In genomic region chr2:109334237-109334636, GRCm38 (mm10) we compare ENCODE assay signal across 23 mouse cellular contexts. TPM values are rescaled to one million over a fixed set of nuclear protein-coding genes. Genes with fewer than 3 reads are reported as not detected.
DNase-seq lines count a peak whose midpoint lies in the region; ATAC-seq and TF ChIP-seq lines count a peak whose summit lies in the region.
"Had no signal": no experiment of that assay in that cellular context is flagged by ENCODE, and none has a peak within 500 bp of the region (broad histone marks: within the 10 kb centered on the region; RNA-seq: fewer than 3 reads in every experiment).

No protein-coding gene starts in this region.

- no peaks in the 10 kb centered on the region for H3K9me3 ChIP-seq in CH12.LX (replicated peaks; ENCODE audit: low read length)
- H3K9me3 ChIP-seq: embryonic facial prominence, embryonic 10.5 days; embryonic facial prominence, embryonic 12.5 days; forebrain, embryonic 13.5 days; forebrain, embryonic 15.5 days; G1E had no signal

- H3K27ac ChIP-seq in CH12.LX (ENCODE audit: insufficient read depth, low read depth), result no peak overlapping the region
- H3K27ac ChIP-seq: embryonic facial prominence, embryonic 10.5 days; embryonic facial prominence, embryonic 12.5 days; forebrain, embryonic 13.5 days; forebrain, embryonic 15.5 days had no signal

- H3K27me3 ChIP-seq in CH12.LX (replicated peaks), result no peaks in the 10 kb centered on the region
- no peaks in the 10 kb centered on the region for H3K27me3 ChIP-seq in splenic B cell, adult 2 months (ENCODE audit: control insufficient read depth, insufficient read depth, low read length, poor library complexity, severe bottlenecking)
- H3K27me3 ChIP-seq: embryonic facial prominence, embryonic 12.5 days; forebrain, embryonic 13.5 days; forebrain, embryonic 15.5 days; Patski had no signal

- no peak for TF ChIP-seq RAD21 in CH12.LX (IDR thresholded peaks at IDR 0.05; ENCODE audit: low read depth, low read length)

- H3K4me2 ChIP-seq in CH12.LX (ENCODE audit: insufficient read depth, low read depth, poor library complexity, severe bottlenecking), result no peak overlapping the region
- H3K4me2 ChIP-seq: embryonic facial prominence, embryonic 12.5 days; forebrain, embryonic 13.5 days; forebrain, embryonic 15.5 days had no signal

- no peak overlapping the region for H3K4me3 ChIP-seq in CH12.LX (replicated peaks in 1 of 3; ENCODE audit: low read depth in 2 of 3, low read length in 2 of 3, poor library complexity in 1 of 3)
- H3K4me3 ChIP-seq: embryonic facial prominence, embryonic 10.5 days; embryonic facial prominence, embryonic 12.5 days; forebrain, embryonic 13.5 days; forebrain, embryonic 15.5 days had no signal

- no peak for TF ChIP-seq EP300 in CH12.LX (IDR thresholded peaks at IDR 0.05; ENCODE audit: low read length)

- H3K79me2 ChIP-seq in CH12.LX (replicated peaks; ENCODE audit: control insufficient read depth, extremely low read depth, insufficient read depth, poor library complexity, severe bottlenecking), result no peaks in the 10 kb centered on the region

- DNase-seq in spleen, postnatal 36 days (ENCODE audit: low spot score in 2 of 2), result peak; percentile 12 to 16
- no peak for DNase-seq in spleen, adult 12 weeks (ENCODE audit: low spot score)
- DNase-seq in CH12.LX (ENCODE audit: extremely low read depth), result peak; percentile 15
- DNase-seq in splenic B cell, adult 2 months (ENCODE audit: low read depth, low spot score), result peak; percentile 61
- no peak for DNase-seq in retina, postnatal 1 day
- DNase-seq in adrenal gland, adult (ENCODE audit: inconsistent age in 2 of 2, low spot score in 1 of 2), result no peak
- no peak for DNase-seq in spleen, postnatal 4 days (ENCODE audit: low spot score in 2 of 2)
- DNase-seq: adrenal gland, adult 8-10 months; adrenal gland, postnatal 14 days; adrenal gland, postnatal 36 days; cerebellum, adult 11-12 months; cerebellum, adult 2 months; cerebellum, adult 9-10 months; cerebellum, postnatal 10 days; cerebellum, postnatal 25 days; forebrain, postnatal 0 days had no signal

- peaks cover 0 to 15% of the 10 kb centered on the region in 2 experiments; a peak in 2 of 4 replicates for H3K4me1 ChIP-seq in CH12.LX (ENCODE audit: control insufficient read depth in 1 of 2, insufficient read depth in 2 of 2)
- H3K4me1 ChIP-seq: embryonic facial prominence, embryonic 10.5 days; embryonic facial prominence, embryonic 12.5 days; forebrain, embryonic 13.5 days; forebrain, embryonic 15.5 days had no signal

- H3K36me3 ChIP-seq in CH12.LX (replicated peaks in 1 of 2; ENCODE audit: control insufficient read depth in 1 of 2, insufficient read depth in 1 of 2, low read length in 1 of 2), result peaks cover 15 to 35% of the 10 kb centered on the region in 2 experiments
- H3K36me3 ChIP-seq in splenic B cell, adult 2 months (ENCODE audit: control insufficient read depth, insufficient read depth, low read length, poor library complexity, severe bottlenecking), result no peaks in the 10 kb centered on the region

- TF ChIP-seq CTCF in CH12.LX (conservative IDR thresholded peaks at IDR 0.05 in 1 of 2, IDR thresholded peaks at IDR 0.05 in 1 of 2; ENCODE audit: low read depth in 2 of 2, low read length in 2 of 2), result no peak

- no peak for TF ChIP-seq POLR2A in CH12.LX (IDR thresholded peaks at IDR 0.05; ENCODE audit: low read depth, low read length)

- dilution Hi-C loops in CH12.LX (cut with MboI; ENCODE audit: extremely low pct_ligation_motif_present, extremely low pct_unique_long_range_greater_than_20kb, low sequenced_read_pairs), result no loop called here

- no peak overlapping the region for H3K9ac ChIP-seq in CH12.LX (ENCODE audit: insufficient read depth, low read depth)
- H3K9ac ChIP-seq: embryonic facial prominence, embryonic 12.5 days; forebrain, embryonic 13.5 days; forebrain, embryonic 15.5 days; forebrain, postnatal 0 days had no signal

- peak; percentile 60 for ATAC-seq in inflammation-experienced regulatory T-cells, adult 6 months
- ATAC-seq: forebrain, embryonic 13.5 days; forebrain, embryonic 15.5 days; forebrain, postnatal 0 days; Patski had no signal

- in situ Hi-C loops in CH12.LX (cut with MboI; ENCODE audit: low pct_ligation_motif_present, low pct_unique_long_range_greater_than_20kb, low sequenced_read_pairs), result no loop called here

TF ChIP-seq in CH12.LX, 34 proteins besides CTCF, POLR2A, EP300 and RAD21:
- TF ChIP-seq MAFK (IDR thresholded peaks at IDR 0.05; ENCODE audit: insufficient replicate concordance, low read length), result no peak

RNA-seq across cellular contexts. Expression of gene Mettl15, which starts 53.7 kb away (rescaled TPM):
- 4.6 and 5.6 TPM in 2 replicates for total RNA-seq in CH12.LX (2012; rRNA removed)
- total RNA-seq in CH12.LX (2014; rRNA removed), result 9.8 and 11.5 TPM in 2 replicates
- polyA plus RNA-seq in CH12.LX (2012; ENCODE audit: insufficient read length, low read depth), result 5.1 and 6.4 TPM in 2 replicates
- polyA plus RNA-seq in inflammation-experienced regulatory T-cells, adult 6 months (2017; shearing (Covaris generic)), result 10 to 100 TPM; 14.1 to 16.6 (median 15.2) TPM

RNA-seq across cellular contexts. Expression of gene Kif18a, which starts 53.7 kb away (rescaled TPM):
- 18.9 and 20.4 TPM in 2 replicates for total RNA-seq in CH12.LX (2012; rRNA removed)
- 48.4 and 59.3 TPM in 2 replicates for total RNA-seq in CH12.LX (2014; rRNA removed)
- polyA plus RNA-seq in CH12.LX (2012; ENCODE audit: insufficient read length, low read depth), result 18.2 and 23.4 TPM in 2 replicates
- polyA plus RNA-seq in inflammation-experienced regulatory T-cells, adult 6 months (2017; shearing (Covaris generic)), result 10 to 100 TPM in 1 of 3 experiments, 1 to 10 TPM in 2; 4.6 to 23.2 (median 6.8) TPM

Comparison
In these comparisons a context has a peak if more than half of its experiments do, and no peak if none do; other contexts are left out.
1. DNase-seq: peak in spleen, postnatal 36 days (2 of 2), CH12.LX (single experiment) and splenic B cell, adult 2 months (single experiment); none in spleen, adult 12 weeks (single experiment), retina, postnatal 1 day (single experiment), adrenal gland, adult (0 of 2) and spleen, postnatal 4 days (0 of 2).